In the genomic region with DNA sequence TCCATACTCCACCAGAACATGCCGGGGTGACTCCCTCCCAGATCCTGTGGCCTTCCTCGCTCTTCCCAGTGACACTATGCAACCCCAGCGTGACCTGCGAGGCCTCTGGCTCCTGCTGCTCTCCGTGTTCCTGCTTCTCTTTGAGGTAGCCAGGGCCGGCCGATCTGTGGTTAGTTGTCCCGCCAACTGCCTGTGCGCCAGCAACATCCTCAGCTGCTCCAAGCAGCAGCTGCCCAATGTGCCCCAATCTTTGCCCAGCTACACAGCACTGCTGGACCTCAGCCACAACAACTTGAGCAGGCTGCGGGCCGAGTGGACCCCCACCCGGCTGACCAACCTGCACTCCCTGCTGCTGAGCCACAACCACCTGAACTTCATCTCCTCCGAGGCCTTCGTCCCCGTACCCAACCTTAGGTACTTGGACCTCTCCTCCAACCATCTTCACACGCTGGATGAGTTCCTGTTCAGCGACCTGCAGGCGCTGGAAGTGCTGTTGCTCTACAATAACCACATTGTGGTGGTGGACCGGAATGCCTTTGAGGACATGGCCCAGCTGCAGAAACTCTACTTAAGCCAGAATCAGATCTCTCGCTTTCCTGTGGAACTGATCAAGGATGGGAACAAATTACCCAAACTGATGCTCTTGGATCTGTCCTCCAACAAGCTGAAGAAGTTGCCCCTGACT, we compare ENCODE assay signal across 8 mouse cellular contexts. TPM values are rescaled to one million over a fixed set of nuclear protein-coding genes. Genes with fewer than 3 reads are reported as not detected.
A peak's percentile ranks its signal among the peaks of the same experiment; 100 is the strongest.
DNase-seq lines count a peak whose midpoint lies in the region; ATAC-seq and TF ChIP-seq lines count a peak whose summit lies in the region.

No protein-coding gene starts in this region.

- ATAC-seq in intestine, embryonic 14.5 days (replicated peaks; ENCODE audit: low FRiP score, low TSS enrichment, low read depth): no peak
- peak; percentile 15 for ATAC-seq in neural tube, embryonic 12.5 days (ENCODE audit: low FRiP score, low read depth)

- H3K27ac ChIP-seq in left cerebral cortex, adult 2 months: peak overlapping the region; percentile 84; the same call in 1 of the 2 replicates
- H3K27ac ChIP-seq in forebrain, embryonic 10.5 days: no peak overlapping the region; the same call in 1 of the 2 replicates
- H3K27ac ChIP-seq in intestine, embryonic 14.5 days (ENCODE audit: low read depth): no peak overlapping the region
- no peak overlapping the region for H3K27ac ChIP-seq in neural tube, embryonic 12.5 days

- peaks cover 38% of the 10 kb centered on the region for H3K27me3 ChIP-seq in forebrain, embryonic 10.5 days (ENCODE audit: poor library complexity, severe bottlenecking)
- 0 out of 2 replicates have a peak, but pooled peaks cover 4% of the 10 kb centered on the region for H3K27me3 ChIP-seq in intestine, embryonic 14.5 days (replicated peaks; ENCODE audit: control insufficient read depth, insufficient read depth, low read length)
- 0 out of 2 replicates have a peak, but pooled peaks cover 5% of the 10 kb centered on the region for H3K27me3 ChIP-seq in neural tube, embryonic 12.5 days (replicated peaks)

- TF ChIP-seq CTCF in left cerebral cortex, adult 2 months (IDR thresholded peaks at IDR 0.05): no peak

- DNase-seq in left cerebral cortex, adult 2 months (ENCODE audit: extremely low spot score in 1 of 2, low spot score in 2 of 2): no peak
- DNase-seq in left cerebral cortex, adult 11 months (ENCODE audit: low spot score): no peak
- no peak for DNase-seq in forebrain, embryonic 10.5 days (ENCODE audit: extremely low spot score, low spot score)
- DNase-seq in intestine, embryonic 14.5 days (ENCODE audit: low spot score): peak; percentile 56
- DNase-seq in thymus, adult 18-20 months: no peak
- DNase-seq in retina, postnatal 1 day: no peak
- no peak for DNase-seq in thymus, postnatal 36 days

- H3K4me2 ChIP-seq in intestine, embryonic 14.5 days (ENCODE audit: low read length): peak overlapping the region; percentile 63
- peak overlapping the region; percentile 93 for H3K4me2 ChIP-seq in neural tube, embryonic 12.5 days (replicated peaks)

- peaks cover 16% of the 10 kb centered on the region for H3K36me3 ChIP-seq in forebrain, embryonic 10.5 days (replicated peaks)
- H3K36me3 ChIP-seq in intestine, embryonic 14.5 days (ENCODE audit: control insufficient read depth, insufficient read depth, low read length): no peaks in the 10 kb centered on the region
- peaks cover 9% of the 10 kb centered on the region; the same call in 1 of the 2 replicates for H3K36me3 ChIP-seq in neural tube, embryonic 12.5 days

- H3K9ac ChIP-seq in intestine, embryonic 14.5 days (ENCODE audit: low read length): no peak overlapping the region
- peak overlapping the region; percentile 84 for H3K9ac ChIP-seq in neural tube, embryonic 12.5 days

- peak overlapping the region; percentile 79 for H3K4me3 ChIP-seq in left cerebral cortex, adult 2 months
- H3K4me3 ChIP-seq in forebrain, embryonic 10.5 days: peak overlapping the region; percentile 88
- peak overlapping the region; percentile 65; the same call in 1 of the 2 replicates for H3K4me3 ChIP-seq in intestine, embryonic 14.5 days (ENCODE audit: low read depth, low read length)
- H3K4me3 ChIP-seq in neural tube, embryonic 12.5 days: peak overlapping the region; percentile 80

- H3K9me3 ChIP-seq in forebrain, embryonic 10.5 days: no peaks in the 10 kb centered on the region
- H3K9me3 ChIP-seq in intestine, embryonic 14.5 days (ENCODE audit: control insufficient read depth, low read length): no peaks in the 10 kb centered on the region
- H3K9me3 ChIP-seq in neural tube, embryonic 12.5 days: no peaks in the 10 kb centered on the region

- WGBS in forebrain, embryonic 10.5 days: 63% methylated on average over 20 of the region's 20 CpGs
- WGBS in intestine, embryonic 14.5 days: 70% methylated on average over 20 of the region's 20 CpGs
- 61% methylated on average over 20 of the region's 20 CpGs for WGBS in neural tube, embryonic 12.5 days

- intact Hi-C loops in left cerebral cortex, adult 2 months (cut with DNase I): loop anchor here (2.0 kb wide), 1 partner anchor 24 kb away; the partner anchor contains the start of gene Atxn7l2

- peaks cover 30% of the 10 kb centered on the region for H3K4me1 ChIP-seq in forebrain, embryonic 10.5 days
- peaks cover 26% of the 10 kb centered on the region for H3K4me1 ChIP-seq in intestine, embryonic 14.5 days (replicated peaks; ENCODE audit: control insufficient read depth, insufficient read depth, low read length)
- H3K4me1 ChIP-seq in neural tube, embryonic 12.5 days: peaks cover 33% of the 10 kb centered on the region

RNA-seq across cellular contexts. Expression of gene Amigo1, which starts 1.1 kb away (rescaled TPM):
- total RNA-seq in left cerebral cortex, adult 2 months (2021): 10 to 100 TPM; 80.2 to 82.8 TPM
- 3.0 and 3.4 TPM in 2 replicates for polyA plus RNA-seq in forebrain, embryonic 10.5 days (2016; fragmentation: Nextera tagmentation; extraction: Ambion mirVana)
- 3.0 and 3.5 TPM in 2 replicates for polyA plus RNA-seq in intestine, embryonic 14.5 days (2014; fragmentation: Nextera tagmentation; extraction: Ambion mirVana)
- polyA plus RNA-seq in neural tube, embryonic 12.5 days (2016; fragmentation: Nextera tagmentation; extraction: Ambion mirVana): 17.7 and 20.0 TPM in 2 replicates

RNA-seq across cellular contexts. Expression of gene Cyb561d1, which starts 13.8 kb away (rescaled TPM):
- total RNA-seq in left cerebral cortex, adult 2 months (2021): 10 to 100 TPM; 18.8 to 20.7 TPM
- polyA plus RNA-seq in forebrain, embryonic 10.5 days (2016; fragmentation: Nextera tagmentation; extraction: Ambion mirVana): 3.7 and 4.2 TPM in 2 replicates
- polyA plus RNA-seq in intestine, embryonic 14.5 days (2014; fragmentation: Nextera tagmentation; extraction: Ambion mirVana): 2.3 and 2.6 TPM in 2 replicates
- 5.0 and 6.0 TPM in 2 replicates for polyA plus RNA-seq in neural tube, embryonic 12.5 days (2016; fragmentation: Nextera tagmentation; extraction: Ambion mirVana)

RNA-seq across cellular contexts. Expression of gene Atxn7l2, which starts 23.5 kb away (rescaled TPM):
- total RNA-seq in left cerebral cortex, adult 2 months (2021): 10 to 100 TPM; 30.6 to 32.8 TPM
- 20.2 and 20.3 TPM in 2 replicates for polyA plus RNA-seq in forebrain, embryonic 10.5 days (2016; fragmentation: Nextera tagmentation; extraction: Ambion mirVana)
- polyA plus RNA-seq in intestine, embryonic 14.5 days (2014; fragmentation: Nextera tagmentation; extraction: Ambion mirVana): 15.3 and 15.5 TPM in 2 replicates
- 28.8 and 30.4 TPM in 2 replicates for polyA plus RNA-seq in neural tube, embryonic 12.5 days (2016; fragmentation: Nextera tagmentation; extraction: Ambion mirVana)

RNA-seq across cellular contexts. Expression of gene Gpr61, which starts 32.6 kb away (rescaled TPM):
- total RNA-seq in left cerebral cortex, adult 2 months (2021): 10 to 100 TPM; 17.0 to 19.0 TPM
- polyA plus RNA-seq in forebrain, embryonic 10.5 days (2016; fragmentation: Nextera tagmentation; extraction: Ambion mirVana): 0.15 and 0.21 TPM in 2 replicates
- polyA plus RNA-seq in intestine, embryonic 14.5 days (2014; fragmentation: Nextera tagmentation; extraction: Ambion mirVana): 0.04 and 0.26 TPM in 2 replicates
- 1.8 and 2.0 TPM in 2 replicates for polyA plus RNA-seq in neural tube, embryonic 12.5 days (2016; fragmentation: Nextera tagmentation; extraction: Ambion mirVana)

RNA-seq across cellular contexts. Expression of gene Sypl2, which starts 39.2 kb away (rescaled TPM):
- 1 to 10 TPM; 1.7 to 2.0 TPM for total RNA-seq in left cerebral cortex, adult 2 months (2021)
- polyA plus RNA-seq in forebrain, embryonic 10.5 days (2016; fragmentation: Nextera tagmentation; extraction: Ambion mirVana): 0.98 and 1.0 TPM in 2 replicates
- 0.08 and 0.36 TPM in 2 replicates for polyA plus RNA-seq in intestine, embryonic 14.5 days (2014; fragmentation: Nextera tagmentation; extraction: Ambion mirVana)
- polyA plus RNA-seq in neural tube, embryonic 12.5 days (2016; fragmentation: Nextera tagmentation; extraction: Ambion mirVana): 0.47 TPM in 2 replicates
